Mouse (Mus musculus): ENCODE results near the gene Slc35a5. TPM values are rescaled to one million over a fixed set of nuclear protein-coding genes. Genes with fewer than 3 reads are reported as not detected.

Gene Slc35a5
- polyA plus RNA-seq (2021), result 31.2 TPM

GRCm38 (mm10) chr16:45158522-45159388, at the start of gene Slc35a5, which contains the start of gene Atg3:
Gene Slc35a5, minus strand, starts transcription at chr16:45158706.
Gene Atg3, plus strand, starts transcription at chr16:45158785.
- in situ Hi-C loops (cut with MboI; ENCODE audit: low pct_unique_long_range_greater_than_20kb), result loop anchor here (25.0 kb wide), 1 partner anchor 1021 kb away; the partner anchor contains the start of genes Atp6v1a and Naa50
- DNase-seq (ENCODE audit: low read depth, low spot score) (peak; percentile 88), ATAC-seq (peak; percentile 97)
- ChIA-PET CTCF (interaction anchor here (0.8 kb wide), 1 partner anchor 15 kb away, joined by 3 read pairs; no protein-coding TSS in a partner anchor), POLR2A (interaction anchor here (1.6 kb wide), 1 partner anchor 18 kb away, joined by 3 read pairs; no protein-coding TSS in a partner anchor)
- H3K27me3 ChIP-seq, result no peaks in the 10 kb centered on the region
- no peak for TF ChIP-seq CTCF (IDR thresholded peaks at IDR 0.05)

DNA sequence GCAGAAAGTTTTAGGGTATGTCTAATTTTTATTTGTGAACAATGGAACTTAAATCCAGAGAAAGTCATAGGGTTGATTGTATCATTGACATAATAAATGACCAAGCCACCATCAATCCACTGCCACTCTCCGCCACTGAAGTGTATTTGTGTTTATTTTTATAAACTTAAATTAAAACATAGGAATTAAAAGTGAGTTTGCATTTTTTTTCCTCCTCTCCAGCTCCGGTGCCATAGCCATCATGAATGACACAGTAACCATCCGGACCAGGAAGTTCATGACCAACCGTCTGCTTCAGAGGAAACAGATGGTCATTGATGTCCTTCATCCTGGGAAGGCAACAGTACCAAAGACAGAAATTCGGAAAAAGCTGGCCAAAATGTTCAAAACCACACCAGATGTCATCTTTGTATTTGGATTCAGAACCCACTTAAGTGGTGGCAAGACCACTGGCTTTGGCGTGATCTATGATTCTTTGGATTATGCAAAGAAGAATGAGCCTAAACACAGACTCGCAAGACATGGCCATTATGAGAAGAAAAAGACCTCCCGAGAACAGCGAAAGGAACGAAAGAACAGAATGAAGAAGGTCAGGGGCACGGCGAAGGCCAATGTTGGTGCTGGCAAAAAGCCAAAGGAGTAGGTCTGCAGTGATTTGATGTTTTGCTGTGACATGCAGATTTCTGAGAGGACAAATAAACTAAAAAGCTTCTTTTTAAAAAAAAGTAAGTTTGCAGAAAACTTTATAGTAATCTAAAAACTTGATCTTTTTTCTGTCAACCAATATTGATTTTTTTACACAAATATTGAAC, 46.6 kb upstream of the Slc35a5 start:
- DNase-seq (ENCODE audit: low read depth, low spot score) (no peak), ATAC-seq (no peak)
- in situ Hi-C loops (cut with MboI; ENCODE audit: low pct_unique_long_range_greater_than_20kb), result no loop called here
- POLR2A ChIA-PET, result no interaction called here
- peaks cover 3% of the 10 kb centered on the region for H3K27me3 ChIP-seq
- no peak for TF ChIP-seq CTCF (IDR thresholded peaks at IDR 0.05)
- CTCF ChIA-PET, result no interaction called here

- no peak for TF ChIP-seq CTCF (IDR thresholded peaks at IDR 0.05)
- ChIA-PET CTCF (no interaction called here), POLR2A (no interaction called here)
Observed at GRCm38 (mm10) chr16:45204438-45204837, 45.9 kb upstream of the Slc35a5 start.

GRCm38 (mm10) chr16:45201395-45201794, 42.9 kb upstream of the Slc35a5 start:
- DNase-seq (ENCODE audit: low read depth, low spot score), result no peak
- no peaks in the 10 kb centered on the region for H3K27me3 ChIP-seq
- no peak for TF ChIP-seq CTCF (IDR thresholded peaks at IDR 0.05)
- POLR2A ChIA-PET, result no interaction called here
- no peak for ATAC-seq
- in situ Hi-C loops (cut with MboI; ENCODE audit: low pct_unique_long_range_greater_than_20kb), result no loop called here
- CTCF ChIA-PET, result interaction anchor here (1.9 kb wide), 1 partner anchor 430 kb away, joined by 5 read pairs; no protein-coding TSS in a partner anchor

More at GRCm38 (mm10) chr16:45204438-45204837, 45.9 kb upstream of the Slc35a5 start:
- H3K27me3 ChIP-seq, result peaks cover 3% of the 10 kb centered on the region
- in situ Hi-C loops (cut with MboI; ENCODE audit: low pct_unique_long_range_greater_than_20kb), result no loop called here
- no peak for DNase-seq (ENCODE audit: low read depth, low spot score)
- no peak for ATAC-seq

- CTCF ChIA-PET, result interaction anchor here (0.7 to 3.5 kb wide), 4 partner anchors 11 to 434 kb away, joined by 3 to 14 read pairs (median 7); no protein-coding TSS in a partner anchor
- ATAC-seq (peak; percentile 69), DNase-seq (ENCODE audit: low read depth, low spot score) (no peak)
- in situ Hi-C loops (cut with MboI; ENCODE audit: low pct_unique_long_range_greater_than_20kb), result loop anchor here (5.0 kb wide), 2 partner anchors 210 to 435 kb away; partner anchors contain the start of gene Cd200
- TF ChIP-seq CTCF (IDR thresholded peaks at IDR 0.05), result peak; percentile 83
- H3K27me3 ChIP-seq, result no peaks in the 10 kb centered on the region
- POLR2A ChIA-PET, result no interaction called here
Observed at GRCm38 (mm10) chr16:45196816-45197215, 38.3 kb upstream of the Slc35a5 start.

DNA sequence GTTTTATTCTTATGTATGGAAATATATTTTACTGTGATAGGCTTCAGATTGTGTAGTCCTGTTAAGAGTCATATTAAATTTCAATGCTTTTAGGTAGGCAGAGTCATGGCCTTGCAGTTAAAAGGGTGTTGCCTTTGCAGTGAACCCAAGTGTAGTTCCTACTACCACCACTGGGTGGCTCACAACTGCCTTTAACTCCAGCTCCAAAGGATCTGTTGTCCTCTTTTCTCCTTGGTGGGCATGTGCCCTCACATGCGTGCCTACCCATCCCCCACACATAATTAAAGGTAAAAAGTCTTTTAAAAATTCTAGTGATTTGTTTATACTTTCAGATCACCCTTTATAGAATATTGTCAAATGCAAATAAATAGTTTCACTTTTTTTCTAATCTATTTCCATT, 34.1 kb upstream of the Slc35a5 start:
- no peak for ATAC-seq
- TF ChIP-seq CTCF (IDR thresholded peaks at IDR 0.05), result peak; percentile 86

DNA sequence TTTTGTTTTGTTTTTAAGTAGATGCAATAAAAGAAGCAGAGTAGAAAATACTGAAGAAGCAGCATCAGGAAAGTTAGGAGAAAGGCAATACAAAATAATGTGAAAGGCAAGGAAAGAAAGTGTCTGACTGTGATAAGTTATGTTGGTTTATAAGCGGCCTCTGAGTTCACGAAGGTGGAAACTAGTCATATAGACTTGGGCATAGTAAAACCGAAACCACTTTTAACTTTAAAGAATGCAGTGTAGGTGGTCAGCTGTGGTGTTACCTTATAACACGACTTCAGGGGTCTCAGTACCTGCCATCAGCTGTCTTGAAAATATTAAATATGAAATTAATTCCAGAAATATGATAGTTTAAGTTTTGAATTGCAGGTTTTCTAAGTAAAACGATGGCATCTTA, 23.3 kb upstream of the Slc35a5 start:
- no peaks in the 10 kb centered on the region for H3K27me3 ChIP-seq
- ChIA-PET POLR2A (no interaction called here), CTCF (no interaction called here)
- no peak for TF ChIP-seq CTCF (IDR thresholded peaks at IDR 0.05)
- DNase-seq (ENCODE audit: low read depth, low spot score) (no peak), ATAC-seq (no peak)
- in situ Hi-C loops (cut with MboI; ENCODE audit: low pct_unique_long_range_greater_than_20kb), result no loop called here

More for the DNA sequence above, 34.1 kb upstream of the Slc35a5 start:
- POLR2A ChIA-PET, result no interaction called here
- DNase-seq (ENCODE audit: low read depth, low spot score), result no peak
- CTCF ChIA-PET, result interaction anchor here (0.8 to 5.1 kb wide), 4 partner anchors 16 to 438 kb away, joined by 3 to 25 read pairs (median 6); no protein-coding TSS in a partner anchor
- in situ Hi-C loops (cut with MboI; ENCODE audit: low pct_unique_long_range_greater_than_20kb), result no loop called here
- no peaks in the 10 kb centered on the region for H3K27me3 ChIP-seq

DNA sequence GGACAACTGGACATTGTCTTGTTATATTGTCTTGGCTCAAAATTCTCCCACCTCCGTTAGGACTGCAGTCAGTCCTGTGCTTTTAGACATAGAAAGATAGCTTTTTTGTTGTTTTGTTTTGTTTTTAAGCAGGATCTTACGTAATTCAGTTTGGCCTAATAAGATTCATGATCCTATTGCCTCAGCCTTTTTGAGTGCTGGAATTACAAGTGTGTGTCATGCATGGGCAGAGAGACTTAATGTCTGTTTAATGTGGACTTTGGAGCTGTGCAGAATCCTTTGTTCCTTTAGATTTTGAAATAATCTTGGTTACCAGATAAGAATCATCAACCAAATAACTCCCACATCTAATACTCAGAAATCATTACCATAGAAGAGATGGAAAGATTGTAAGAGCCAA, 20.0 kb upstream of the Slc35a5 start:
- ChIA-PET CTCF (interaction anchor here (0.8 to 0.9 kb wide), 2 partner anchors 10 to 13 kb away, joined by 3 to 4 read pairs; no protein-coding TSS in a partner anchor), POLR2A (no interaction called here)
- no peaks in the 10 kb centered on the region for H3K27me3 ChIP-seq
- in situ Hi-C loops (cut with MboI; ENCODE audit: low pct_unique_long_range_greater_than_20kb), result no loop called here
- DNase-seq (ENCODE audit: low read depth, low spot score) (no peak), ATAC-seq (peak; percentile 54)
- TF ChIP-seq CTCF (IDR thresholded peaks at IDR 0.05), result no peak

DNA sequence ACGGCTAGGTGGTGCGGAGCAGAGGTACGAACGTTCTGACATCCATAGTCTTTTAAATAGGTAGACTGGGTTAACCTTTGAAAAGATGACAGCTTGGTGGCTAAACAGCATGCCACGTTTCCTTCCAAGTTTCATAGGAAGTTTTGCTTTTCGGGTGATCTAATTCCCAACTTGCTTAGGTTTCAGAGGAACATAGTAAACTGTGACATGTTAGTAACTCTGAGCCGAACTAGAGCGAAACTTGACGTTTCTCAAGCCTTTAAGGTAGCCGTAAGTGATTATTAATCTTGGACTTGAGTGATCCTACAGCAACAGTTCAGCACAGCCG, 847 bp upstream of the Slc35a5 start:
- DNase-seq (ENCODE audit: low read depth, low spot score) (no peak), ATAC-seq (peak; percentile 2)
- CTCF ChIA-PET, result interaction anchor here (0.8 kb wide), 1 partner anchor 14 kb away, joined by 3 read pairs; no protein-coding TSS in a partner anchor
- no peaks in the 10 kb centered on the region for H3K27me3 ChIP-seq
- TF ChIP-seq CTCF (IDR thresholded peaks at IDR 0.05), result no peak
- in situ Hi-C loops (cut with MboI; ENCODE audit: low pct_unique_long_range_greater_than_20kb), result loop anchor here (25.0 kb wide), 1 partner anchor 1022 kb away; the partner anchor contains the start of genes Atp6v1a and Naa50
- POLR2A ChIA-PET, result interaction anchor here (1.6 kb wide), 1 partner anchor 18 kb away, joined by 3 read pairs; no protein-coding TSS in a partner anchor

DNA sequence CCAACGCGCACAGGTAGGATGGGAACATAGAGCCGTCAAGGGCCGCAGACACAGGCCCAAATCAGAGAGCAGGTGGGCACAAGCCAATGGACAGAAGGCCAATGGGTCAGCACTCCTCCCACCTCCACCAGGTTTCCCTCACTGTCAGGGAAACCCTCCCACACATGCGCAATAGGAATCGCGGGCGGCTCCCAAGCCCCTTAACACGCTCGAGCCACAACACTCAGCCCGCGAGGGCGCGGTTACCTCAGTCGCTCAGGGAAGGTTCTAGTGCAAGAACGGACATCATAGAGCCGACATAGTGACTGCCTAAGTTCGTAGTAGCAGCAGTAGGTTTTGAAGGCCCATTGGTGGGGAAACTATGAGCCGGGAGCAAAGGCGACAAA, 377 bp downstream of the Slc35a5 start:
- no peak for TF ChIP-seq CTCF (IDR thresholded peaks at IDR 0.05)
- no peaks in the 10 kb centered on the region for H3K27me3 ChIP-seq
- in situ Hi-C loops (cut with MboI; ENCODE audit: low pct_unique_long_range_greater_than_20kb), result loop anchor here (25.0 kb wide), 1 partner anchor 1021 kb away; the partner anchor contains the start of genes Atp6v1a and Naa50
- ATAC-seq (peak; percentile 69), DNase-seq (ENCODE audit: low read depth, low spot score) (no peak)
- CTCF ChIA-PET, result no interaction called here
- POLR2A ChIA-PET, result interaction anchor here (1.6 kb wide), 1 partner anchor 19 kb away, joined by 3 read pairs; no protein-coding TSS in a partner anchor

Data from Patski (cell line).